Mouse (Mus musculus) E14TG2a.4 (cell line): Measurements from ENCODE around the gene C2.

ENCODE experiments used
- CTCF ChIP-seq: conservative IDR thresholded peaks from 2 replicates; pipeline ENCODE4 v1.5.1; 2014; ENCODE audit warnings: low read length
- POU5F1 ChIP-seq: IDR thresholded peaks from 2 replicates; pipeline ENCODE4 v1.6.1; 2014; ENCODE audit warnings: low read length, borderline replicate concordance

DNA sequence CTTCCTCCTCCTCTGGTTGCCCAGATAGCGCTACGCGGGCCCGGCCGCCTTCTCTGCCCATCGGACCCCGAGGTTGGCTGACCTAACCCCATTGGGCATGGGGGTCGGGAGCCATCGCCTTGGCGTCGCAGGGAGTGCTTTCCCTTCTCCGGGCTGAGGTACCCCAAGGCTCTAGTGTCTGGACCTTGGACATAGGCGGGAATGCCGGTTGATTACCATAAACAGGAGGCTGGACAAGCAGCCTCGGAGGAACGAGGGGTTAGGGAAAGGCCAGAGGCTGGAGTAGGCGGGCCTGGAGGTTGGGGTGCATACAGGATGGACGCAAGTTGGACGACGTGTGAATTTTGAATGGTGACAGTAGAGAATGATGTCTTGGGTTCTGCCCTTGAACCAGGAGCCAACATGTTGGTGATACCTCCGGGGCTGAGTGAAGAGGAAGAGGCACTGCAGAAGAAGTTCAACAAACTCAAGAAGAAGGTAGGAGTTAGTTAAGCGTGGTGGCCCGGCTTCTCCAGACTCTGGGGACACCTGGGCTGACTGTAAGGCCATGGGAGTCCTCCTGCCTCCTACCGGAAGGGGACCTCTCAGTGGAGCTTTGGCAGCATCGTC lies 47.4 kb downstream of the C2 start:
- TF ChIP-seq CTCF = no peak
- TF ChIP-seq POU5F1 = no peak
